Mouse (Mus musculus) lung, adult 2 months (tissue): ENCODE results near the gene Gm21783. TPM values are rescaled to one million over a fixed set of nuclear protein-coding genes. Genes with fewer than 3 reads are reported as not detected.
"Not testable (repeated sequence)": the region's sequence is repeated elsewhere in the genome, so short reads cannot be mapped to it uniquely, and the experiment has no call there.

Source experiments
- DNase-seq: peaks from one replicate; pipeline ENCODE4 v3.0.0; 2022
- H3K4me1 ChIP-seq: fragments of 200-500 bp; 2 replicates; pipeline ENCODE4 v1.6.1; 2011; ENCODE audit warnings: low read length; ENCODE audit not compliant: control insufficient read depth, insufficient read depth
- H3K4me3 ChIP-seq: fragments of 200-500 bp; replicated peaks from 2 replicates; pipeline ENCODE3; 2011; ENCODE audit warnings: low read depth, mild to moderate bottlenecking, control low read depth, low read length; ENCODE audit errors: extremely low read depth
- WGBS: fragments of 180-500 bp; shearing (Covaris S2); methylation state at CpG from one replicate; pipeline ENCODE4 v1.1.7; 2018; 5-methylcytosine and 5-hydroxymethylcytosine counted together
- polyA plus RNA-seq: library from polyadenylated mRNA; depleted of rRNA; stranded (reverse); fragments of >200 nt; gene quantifications from 2 replicates; pipeline ENCODE4 v1.2.3, GENCODE M21; 2012; rRNA removed

Gm21783 gene
- polyA plus RNA-seq: not detected in 2 replicates

DNA sequence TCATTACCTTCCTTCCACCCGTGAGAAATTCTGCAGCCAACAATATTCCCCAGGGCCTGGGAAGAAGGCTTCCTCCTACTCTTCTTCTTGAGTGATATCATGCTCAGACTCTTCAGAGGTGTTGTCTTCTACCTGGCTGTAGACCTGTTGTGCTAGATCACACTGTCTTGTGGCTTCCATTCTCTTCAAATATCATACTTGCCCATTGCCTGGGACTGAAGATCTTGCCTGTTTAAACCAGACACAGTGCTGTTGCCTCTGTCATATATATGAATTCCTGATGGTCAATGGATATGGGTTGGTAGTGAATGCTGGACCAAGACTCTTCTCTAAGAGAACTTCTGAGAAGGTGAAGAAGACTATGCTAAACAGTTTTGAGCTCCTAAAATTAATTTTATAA lies at the start of gene Gm21783:
Gene Gm21783 (minus strand): TSS at position 101 of the 400 bp plus-strand sequence.
- WGBS: no CpG with 5 or more reads among the region's 1 CpGs
- DNase-seq, H3K4me3 ChIP-seq, H3K4me1 ChIP-seq: not testable (repeated sequence)
